ENCODE assay signal across 24 mouse cellular contexts in the genomic region with DNA sequence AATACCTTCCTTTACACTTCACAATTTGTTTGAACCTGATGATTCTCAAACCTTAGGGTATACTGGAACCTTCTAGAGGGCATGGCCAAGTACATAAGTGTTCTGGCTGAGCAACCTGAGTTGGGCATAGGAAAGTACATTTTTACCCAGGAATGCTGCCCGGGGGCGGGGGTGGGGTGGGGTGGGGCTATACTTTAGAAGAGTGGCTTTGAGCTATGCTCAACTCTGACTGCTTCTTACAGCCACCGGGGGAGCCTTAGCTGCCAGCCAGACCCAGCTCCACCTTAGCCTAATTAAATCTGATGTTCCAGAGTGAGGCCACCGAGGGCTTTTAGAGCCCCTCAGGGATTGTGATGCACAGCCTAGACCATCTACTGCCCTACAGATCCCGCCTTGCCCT. TPM values are rescaled to one million over a fixed set of nuclear protein-coding genes. Genes with fewer than 3 reads are reported as not detected.
DNase-seq lines count a peak whose midpoint lies in the region; ATAC-seq and TF ChIP-seq lines count a peak whose summit lies in the region.
"Had no signal": no experiment of that assay in that cellular context is flagged by ENCODE, and none has a peak within 500 bp of the region (broad histone marks: within the 10 kb centered on the region; RNA-seq: fewer than 3 reads in every experiment).

No protein-coding gene starts in this region.

- H3K4me2 ChIP-seq in forebrain, embryonic 11.5 days (ENCODE audit: low read depth, low read length, severe bottlenecking) = no peak overlapping the region
- no peak overlapping the region for H3K4me2 ChIP-seq in forebrain, embryonic 13.5 days
- no peak overlapping the region for H3K4me2 ChIP-seq in lung, embryonic 15.5 days
- no peak overlapping the region for H3K4me2 ChIP-seq in lung, postnatal 0 days (replicated peaks; ENCODE audit: low read depth, low read length)
- H3K4me2 ChIP-seq: embryonic facial prominence, embryonic 13.5 days; embryonic facial prominence, embryonic 15.5 days had no signal

- no peak overlapping the region for H3K4me3 ChIP-seq in forebrain, embryonic 11.5 days (ENCODE audit: low read depth, low read length)
- no peak overlapping the region for H3K4me3 ChIP-seq in forebrain, embryonic 13.5 days
- no peak overlapping the region for H3K4me3 ChIP-seq in lung, embryonic 15.5 days
- H3K4me3 ChIP-seq in lung, postnatal 0 days (ENCODE audit: low read depth, low read length) = no peak overlapping the region
- H3K4me3 ChIP-seq: embryonic facial prominence, embryonic 13.5 days; embryonic facial prominence, embryonic 15.5 days; erythroblast, embryonic 14.5 days; forebrain, embryonic 10.5 days had no signal

- no peak for TF ChIP-seq EP300 in lung, postnatal 0 days (IDR thresholded peaks at IDR 0.05)

- H3K27ac ChIP-seq in forebrain, embryonic 11.5 days (ENCODE audit: low read depth, low read length) = no peak overlapping the region
- no peak overlapping the region for H3K27ac ChIP-seq in forebrain, embryonic 13.5 days
- no peak overlapping the region for H3K27ac ChIP-seq in lung, embryonic 15.5 days
- no peak overlapping the region for H3K27ac ChIP-seq in lung, postnatal 0 days (ENCODE audit: low read length)
- H3K27ac ChIP-seq: embryonic facial prominence, embryonic 13.5 days; embryonic facial prominence, embryonic 15.5 days; forebrain, embryonic 10.5 days had no signal

- no peaks in the 10 kb centered on the region for H3K4me1 ChIP-seq in forebrain, embryonic 11.5 days (replicated peaks; ENCODE audit: control insufficient read depth, insufficient read depth, low read length)
- H3K4me1 ChIP-seq in forebrain, embryonic 13.5 days = no peaks in the 10 kb centered on the region
- H3K4me1 ChIP-seq in lung, embryonic 15.5 days = peaks cover 7% of the 10 kb centered on the region
- H3K4me1 ChIP-seq in lung, postnatal 0 days (ENCODE audit: insufficient read depth, low read depth, low read length) = no peaks in the 10 kb centered on the region
- H3K4me1 ChIP-seq: embryonic facial prominence, embryonic 13.5 days; embryonic facial prominence, embryonic 15.5 days; forebrain, embryonic 10.5 days had no signal

- no peak for TF ChIP-seq CTCF in lung, postnatal 0 days (IDR thresholded peaks at IDR 0.05)

- no peak overlapping the region for H3K9ac ChIP-seq in forebrain, embryonic 11.5 days (ENCODE audit: low read length)
- H3K9ac ChIP-seq in forebrain, embryonic 13.5 days = no peak overlapping the region
- H3K9ac ChIP-seq in lung, embryonic 15.5 days = no peak overlapping the region
- H3K9ac ChIP-seq in lung, postnatal 0 days (replicated peaks; ENCODE audit: low read depth) = no peak overlapping the region
- H3K9ac ChIP-seq: embryonic facial prominence, embryonic 13.5 days; embryonic facial prominence, embryonic 15.5 days had no signal

- peak; percentile 43 for DNase-seq in forebrain, embryonic 11.5 days (ENCODE audit: low spot score)
- no peak for DNase-seq in lung, postnatal 10 days
- peak; percentile 28 for DNase-seq in lung, postnatal 0 days (ENCODE audit: low spot score)
- DNase-seq in lung, postnatal 36 days = no peak
- DNase-seq: adrenal gland, adult 2 months; adrenal gland, postnatal 10 days; adrenal gland, postnatal 25 days; cerebellum, adult 11 months; cerebellum, adult 18-20 months; cerebellum, adult 8-10 months; cerebellum, adult 9-11 months; cerebellum, postnatal 14 days; cerebellum, postnatal 36 days; embryo, embryonic 11 days had no signal

- H3K27me3 ChIP-seq in forebrain, embryonic 11.5 days (ENCODE audit: control insufficient read depth, insufficient read depth, low read length) = no peaks in the 10 kb centered on the region
- no peaks in the 10 kb centered on the region for H3K27me3 ChIP-seq in forebrain, embryonic 13.5 days
- no peaks in the 10 kb centered on the region for H3K27me3 ChIP-seq in lung, embryonic 15.5 days
- no peaks in the 10 kb centered on the region for H3K27me3 ChIP-seq in lung, postnatal 0 days (replicated peaks; ENCODE audit: insufficient read depth, low read length)

- no peaks in the 10 kb centered on the region for H3K36me3 ChIP-seq in forebrain, embryonic 11.5 days (ENCODE audit: control insufficient read depth, insufficient read depth, low read length)
- H3K36me3 ChIP-seq in forebrain, embryonic 13.5 days (ENCODE audit: poor library complexity, severe bottlenecking) = no peaks in the 10 kb centered on the region
- no peaks in the 10 kb centered on the region for H3K36me3 ChIP-seq in lung, embryonic 15.5 days
- H3K36me3 ChIP-seq in lung, postnatal 0 days (ENCODE audit: insufficient read depth, low read length) = no peaks in the 10 kb centered on the region
- H3K36me3 ChIP-seq: embryonic facial prominence, embryonic 13.5 days; embryonic facial prominence, embryonic 15.5 days; forebrain, embryonic 10.5 days had no signal

- ATAC-seq in forebrain, embryonic 11.5 days (replicated peaks; ENCODE audit: low FRiP score) = no peak
- ATAC-seq in forebrain, embryonic 13.5 days = no peak
- ATAC-seq in lung, embryonic 15.5 days (ENCODE audit: borderline replicate concordance, extremely low read depth, low FRiP score, low TSS enrichment) = 0 out of 2 replicates have a peak, but pooled peaks have one; percentile 46
- ATAC-seq in lung, postnatal 0 days = peak; percentile 71
- ATAC-seq: forebrain, embryonic 14.5 days; forebrain, embryonic 16.5 days had no signal

- 76% methylated on average over 5 of the region's 5 CpGs for WGBS in forebrain, embryonic 11.5 days
- WGBS in forebrain, embryonic 13.5 days = 80% methylated on average over 5 of the region's 5 CpGs
- 57% methylated on average over 5 of the region's 5 CpGs for WGBS in lung, embryonic 15.5 days
- 68% methylated on average over 5 of the region's 5 CpGs for WGBS in lung, postnatal 0 days

- no peaks in the 10 kb centered on the region for H3K9me3 ChIP-seq in forebrain, embryonic 11.5 days (ENCODE audit: control insufficient read depth, low read length)
- no peaks in the 10 kb centered on the region for H3K9me3 ChIP-seq in forebrain, embryonic 13.5 days (replicated peaks)
- no peaks in the 10 kb centered on the region for H3K9me3 ChIP-seq in lung, embryonic 15.5 days
- no peaks in the 10 kb centered on the region for H3K9me3 ChIP-seq in lung, postnatal 0 days (ENCODE audit: low read length)
- H3K9me3 ChIP-seq: embryonic facial prominence, embryonic 13.5 days; embryonic facial prominence, embryonic 15.5 days; forebrain, embryonic 10.5 days had no signal

RNA-seq across cellular contexts. Expression of gene Themis3, which starts 13.4 kb away (rescaled TPM):
- polyA plus RNA-seq in forebrain, embryonic 11.5 days (2014; fragmentation: Nextera tagmentation; extraction: Ambion mirVana) = not detected in 2 replicates
- polyA plus RNA-seq in forebrain, embryonic 13.5 days (2015; fragmentation: Nextera tagmentation; extraction: Ambion mirVana) = not detected in 2 replicates
- polyA plus RNA-seq in lung, embryonic 15.5 days (2015; fragmentation: Nextera tagmentation; extraction: Ambion mirVana) = 0.40 and 0.60 TPM in 2 replicates
- 0.08 and 0.10 TPM in 2 replicates for polyA plus RNA-seq in lung, postnatal 0 days (2015; fragmentation: Nextera tagmentation; extraction: Ambion mirVana)
- polyA plus RNA-seq: adrenal gland, adult 2 months; brain, embryonic 14.5 days; C2C12; embryonic facial prominence, embryonic 15.5 days; erythroblast, embryonic 14.5 days; forebrain, embryonic 14.5 days; forebrain, embryonic 16.5 days had no signal

Comparison
In these comparisons a context has a peak if more than half of its experiments do, and no peak if none do; other contexts are left out.
1. DNase-seq: peak in forebrain, embryonic 11.5 days (single experiment) and lung, postnatal 0 days (single experiment); none in lung, postnatal 10 days (single experiment) and lung, postnatal 36 days (single experiment).
2. ATAC-seq: peak in lung, embryonic 15.5 days (single experiment) and lung, postnatal 0 days (single experiment); none in forebrain, embryonic 11.5 days (single experiment) and forebrain, embryonic 13.5 days (single experiment).